Mouse (Mus musculus) lung, postnatal 0 days (tissue): ENCODE measurements at regions not wholly inside any gene's neighbourhood (a gene's known extent, or its start where the extent isn't known, plus 50 kb on each side); places are given as distances from the start of the nearest gene placed in this dataset.

Source experiments
- ATAC-seq: fragments of 200-750 bp; cut with Nextera tagmentation; 2 replicates; pipeline ENCODE4 v1.8.0; 2017; ENCODE audit warnings: moderate library complexity
- DNase-seq: peaks from one replicate; pipeline ENCODE4 v3.0.0-alpha.2; 2016; ENCODE audit warnings: low spot score
- H3K27ac ChIP-seq: fragments of 300-500 bp; sonication (generic); 2 replicates; pipeline ENCODE4 v1.5.1; 2014; ENCODE audit warnings: antibody characterized with exemption, mild to moderate bottlenecking, low read length, mixed read lengths
- H3K27me3 ChIP-seq: fragments of 300-500 bp; sonication (generic); replicated peaks from 2 replicates; pipeline ENCODE4 v1.6.1; 2014; ENCODE audit warnings: low read length, mixed read lengths; ENCODE audit not compliant: insufficient read depth
- H3K36me3 ChIP-seq: fragments of 300-500 bp; sonication (generic); 2 replicates; pipeline ENCODE4 v1.6.1; 2014; ENCODE audit warnings: low read length, mixed read lengths; ENCODE audit not compliant: insufficient read depth
- H3K4me1 ChIP-seq: fragments of 300-500 bp; sonication (generic); 2 replicates; pipeline ENCODE4 v1.6.1; 2014; ENCODE audit warnings: antibody characterized with exemption, low read depth, low read length, mixed read lengths; ENCODE audit not compliant: insufficient read depth
- H3K4me2 ChIP-seq: fragments of 300-500 bp; sonication (generic); replicated peaks from 2 replicates; pipeline ENCODE4 v1.6.1; 2014; ENCODE audit warnings: low read depth, mild to moderate bottlenecking, low read length, moderate library complexity, mixed read lengths
- H3K4me3 ChIP-seq: fragments of 300-500 bp; sonication (generic); 2 replicates; pipeline ENCODE4 v1.5.1; 2014; ENCODE audit warnings: low read depth, low read length
- H3K9ac ChIP-seq: fragments of 300-500 bp; sonication (generic); replicated peaks from 2 replicates; pipeline ENCODE4 v1.6.1; 2014; ENCODE audit warnings: low read depth, mild to moderate bottlenecking
- H3K9me3 ChIP-seq: fragments of 300-500 bp; sonication (generic); 2 replicates; pipeline ENCODE4 v1.6.1; 2016; ENCODE audit warnings: low read length, mixed read lengths
- CTCF ChIP-seq: IDR thresholded peaks from 2 replicates; pipeline ENCODE4 v1.5.1; 2016; ENCODE audit warnings: antibody characterized with exemption, mild to moderate bottlenecking
- EP300 ChIP-seq: IDR thresholded peaks from 2 replicates; pipeline ENCODE4 v1.6.1; 2016; ENCODE audit warnings: antibody characterized with exemption, mild to moderate bottlenecking, control low read depth
- WGBS: fragments of 180-500 bp; shearing (Covaris S2); extraction: QIAGEN DNeasy Blood & Tissue Kit; methylation state at CpG from one replicate; pipeline ENCODE4 v1.1.7; 2014; 5-methylcytosine and 5-hydroxymethylcytosine counted together

DNA sequence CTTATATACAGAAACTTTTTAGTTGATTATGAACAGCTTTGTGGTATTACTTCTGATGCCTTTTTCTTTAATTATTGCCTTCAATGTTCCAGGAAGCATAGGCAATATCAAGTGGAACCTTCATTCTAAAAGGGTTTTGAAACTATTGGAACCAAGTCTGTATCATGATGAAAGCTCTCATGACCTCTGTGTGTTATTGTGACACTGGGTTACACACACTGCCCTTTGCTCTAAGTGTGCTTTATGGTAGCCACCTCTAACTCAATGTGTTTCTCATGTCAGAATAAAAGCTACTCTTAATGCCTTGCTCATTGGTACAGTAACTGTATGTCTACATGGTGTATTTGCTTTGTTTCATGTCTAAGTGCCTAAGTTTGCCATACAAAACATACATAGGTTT lies 154.0 kb downstream of the Gm10192 start:
- Histone ChIP-seq H3K4me2 (no peak overlapping the region), H3K4me3 (no peak overlapping the region), H3K9me3 (no peaks in the 10 kb centered on the region), H3K9ac (no peak overlapping the region), H3K27me3 (no peaks in the 10 kb centered on the region), H3K36me3 (no peaks in the 10 kb centered on the region), H3K4me1 (no peaks in the 10 kb centered on the region), H3K27ac (no peak overlapping the region)
- ATAC-seq (no peak), DNase-seq (no peak)
- no peak for TF ChIP-seq EP300
- TF ChIP-seq CTCF, result no peak

DNA sequence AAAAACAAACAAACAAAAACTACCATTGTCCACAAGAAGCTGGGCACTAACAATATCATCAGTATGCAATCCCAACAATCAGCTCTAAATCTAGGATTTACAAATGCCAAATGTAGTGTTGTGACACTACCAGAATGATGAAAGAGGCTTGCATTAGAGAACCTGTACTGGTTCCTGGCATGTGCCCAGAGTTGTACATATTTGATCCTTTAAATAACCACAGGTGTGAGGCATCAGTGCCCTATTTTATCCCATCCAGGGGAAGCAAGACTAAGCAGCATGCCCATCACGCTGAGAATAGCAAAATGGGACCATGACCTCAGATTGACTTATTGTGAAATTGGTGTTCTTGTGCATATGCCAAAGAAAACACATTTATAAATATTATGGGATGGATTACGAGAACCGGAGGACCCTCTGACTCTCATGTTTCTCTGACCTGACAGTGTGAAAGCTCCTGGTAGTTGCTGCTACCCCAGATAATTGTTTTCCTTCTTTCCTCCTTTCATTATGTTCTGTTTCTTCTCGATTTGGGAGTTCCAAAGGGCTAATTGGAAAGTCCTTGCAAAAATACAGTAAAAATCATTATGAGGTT lies 157.4 kb downstream of the Gm10192 start:
- Histone ChIP-seq H3K9me3 (no peaks in the 10 kb centered on the region), H3K9ac (no peak overlapping the region), H3K36me3 (no peaks in the 10 kb centered on the region), H3K4me1 (no peaks in the 10 kb centered on the region), H3K4me2 (no peak overlapping the region), H3K27me3 (no peaks in the 10 kb centered on the region), H3K4me3 (no peak overlapping the region), H3K27ac (no peak overlapping the region)
- ATAC-seq, result peak; percentile 68
- peak; percentile 65 for DNase-seq
- WGBS, result 43% methylated on average over 4 of the region's 4 CpGs
- TF ChIP-seq EP300 (peak; percentile 75; the same call in 1 of the 2 replicates), CTCF (no peak)

DNA sequence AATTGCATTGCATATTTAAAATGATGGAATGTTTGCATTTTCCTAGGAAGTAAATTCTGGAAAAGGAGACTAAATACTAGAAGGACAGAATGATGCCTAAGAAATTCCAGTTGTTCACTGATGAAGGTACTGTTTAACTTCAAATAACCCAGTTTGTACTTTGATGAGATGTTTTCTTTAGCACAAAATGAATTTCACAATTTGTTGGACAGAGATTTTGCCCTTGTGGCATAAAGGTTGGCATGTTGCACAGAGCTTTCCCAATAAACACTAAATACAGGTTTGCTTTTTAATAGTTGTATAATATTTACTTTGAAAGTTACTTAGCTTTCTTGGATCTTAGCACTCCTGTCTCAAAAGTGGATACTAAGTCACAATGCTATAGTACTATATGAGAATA lies 181.6 kb downstream of the Gm10192 start:
- no peak for TF ChIP-seq CTCF
- TF ChIP-seq EP300, result no peak
- Histone ChIP-seq H3K27ac (no peak overlapping the region), H3K9me3 (no peaks in the 10 kb centered on the region), H3K36me3 (no peaks in the 10 kb centered on the region), H3K9ac (no peak overlapping the region), H3K4me3 (no peak overlapping the region), H3K4me2 (no peak overlapping the region), H3K27me3 (no peaks in the 10 kb centered on the region), H3K4me1 (no peaks in the 10 kb centered on the region)
- no peak for ATAC-seq
- DNase-seq, result no peak

DNA sequence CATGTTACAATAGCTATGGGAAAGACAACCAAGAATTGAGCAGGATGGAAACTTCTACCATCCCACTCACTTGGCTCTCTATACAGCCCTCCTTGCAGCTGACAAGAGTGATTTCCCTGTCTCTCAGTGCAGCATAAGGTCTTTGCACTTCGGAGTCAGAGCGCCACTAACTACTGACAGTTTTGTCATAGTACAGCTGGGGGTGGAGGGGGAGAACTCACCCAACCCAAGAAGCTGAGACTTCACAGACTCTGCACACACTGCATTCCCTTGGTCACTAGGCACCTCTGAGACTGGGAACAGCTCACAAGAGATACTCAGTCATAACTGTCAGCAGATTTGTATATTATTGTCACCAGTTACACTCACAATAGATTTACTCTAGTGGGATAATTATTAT lies 195.3 kb upstream of the Gm12695 start:
- ATAC-seq (no peak), DNase-seq (peak; percentile 9)
- no peaks in the 10 kb centered on the region for H3K36me3 ChIP-seq
- no peaks in the 10 kb centered on the region for H3K4me1 ChIP-seq
- no peak overlapping the region for H3K4me3 ChIP-seq
- WGBS, result 43% methylated on average over 2 of the region's 2 CpGs
- H3K4me2 ChIP-seq, result no peak overlapping the region
- H3K27me3 ChIP-seq, result no peaks in the 10 kb centered on the region
- no peak overlapping the region for H3K27ac ChIP-seq
- no peak for TF ChIP-seq CTCF
- no peak overlapping the region for H3K9ac ChIP-seq
- no peaks in the 10 kb centered on the region for H3K9me3 ChIP-seq

DNA sequence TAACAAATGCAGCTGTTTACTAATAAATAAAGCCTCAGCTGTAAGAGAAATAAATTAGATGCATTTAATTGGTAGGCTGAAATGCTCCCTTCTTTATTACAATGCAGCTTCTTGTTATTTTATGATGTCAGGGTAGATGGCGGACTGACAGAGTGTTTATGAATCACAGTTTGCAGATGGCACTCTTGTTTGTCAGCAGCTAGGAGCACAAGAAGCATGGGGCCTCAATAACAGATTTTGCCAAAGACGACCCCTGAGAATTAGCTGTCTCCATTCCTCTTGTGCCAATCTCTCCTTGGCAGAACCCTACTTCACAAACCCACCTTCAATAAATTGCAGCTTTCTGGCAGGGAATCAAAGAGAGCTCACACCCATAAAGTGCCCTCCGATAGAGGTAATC lies 194.9 kb upstream of the Gm12695 start:
- TF ChIP-seq EP300 (no peak), CTCF (no peak)
- DNase-seq (no peak), ATAC-seq (no peak)
- Histone ChIP-seq H3K27me3 (no peaks in the 10 kb centered on the region), H3K36me3 (no peaks in the 10 kb centered on the region), H3K4me1 (no peaks in the 10 kb centered on the region), H3K27ac (no peak overlapping the region), H3K4me2 (no peak overlapping the region), H3K9me3 (no peaks in the 10 kb centered on the region), H3K4me3 (no peak overlapping the region), H3K9ac (no peak overlapping the region)
- 70% methylated on average over 3 of the region's 3 CpGs for WGBS

DNA sequence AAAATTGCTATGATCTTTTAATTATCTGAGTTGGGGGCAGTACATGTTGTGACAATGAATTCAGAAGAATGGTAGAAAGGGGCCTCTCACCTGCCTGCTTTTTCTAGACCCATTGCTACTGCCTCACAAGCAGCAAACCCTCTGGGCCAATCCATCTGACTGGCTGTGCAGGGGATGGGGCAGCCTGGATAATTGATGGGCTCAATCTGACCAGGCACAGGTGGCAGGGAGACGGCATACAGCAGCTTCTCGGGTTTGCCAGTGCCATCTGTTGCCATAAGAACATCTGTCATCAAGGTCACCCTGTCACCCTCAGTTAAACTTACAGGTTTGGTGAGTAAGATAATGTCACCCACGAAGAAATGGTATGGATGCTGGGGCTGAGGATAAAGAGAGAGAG lies 189.9 kb upstream of the Gm12695 start:
- DNase-seq (no peak), ATAC-seq (no peak)
- Histone ChIP-seq H3K9me3 (no peaks in the 10 kb centered on the region), H3K9ac (no peak overlapping the region), H3K4me2 (no peak overlapping the region), H3K36me3 (no peaks in the 10 kb centered on the region), H3K27me3 (no peaks in the 10 kb centered on the region), H3K4me1 (no peaks in the 10 kb centered on the region), H3K4me3 (no peak overlapping the region), H3K27ac (no peak overlapping the region)
- no peak for TF ChIP-seq CTCF
- WGBS, result 46% methylated on average over 3 of the region's 3 CpGs

DNA sequence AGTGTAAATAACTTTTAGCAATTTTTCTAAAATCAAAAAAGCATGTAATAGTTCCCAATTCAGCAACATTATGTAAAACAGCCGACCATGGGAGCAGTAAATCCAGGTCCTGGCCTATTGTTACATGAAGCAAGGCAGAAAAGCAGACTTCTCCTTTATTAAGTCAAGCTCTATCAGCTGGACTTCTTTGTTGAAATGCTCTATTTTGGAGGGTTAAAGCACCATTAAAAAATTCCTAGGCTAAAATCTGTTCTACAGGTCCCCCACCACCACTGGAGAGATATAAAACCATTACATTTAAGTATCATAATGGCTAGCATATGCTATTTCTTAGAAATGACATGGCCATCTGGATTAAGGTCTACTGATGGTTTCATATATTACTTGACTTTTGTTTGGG lies 188.8 kb upstream of the Gm12695 start:
- H3K9me3 ChIP-seq, result no peaks in the 10 kb centered on the region
- H3K9ac ChIP-seq, result no peak overlapping the region
- TF ChIP-seq CTCF, result no peak
- no peak for TF ChIP-seq EP300
- no peaks in the 10 kb centered on the region for H3K4me1 ChIP-seq
- DNase-seq (no peak), ATAC-seq (no peak)
- no peak overlapping the region for H3K4me2 ChIP-seq
- H3K36me3 ChIP-seq, result no peaks in the 10 kb centered on the region
- H3K4me3 ChIP-seq, result no peak overlapping the region
- H3K27ac ChIP-seq, result no peak overlapping the region
- whole genome bisulfite sequencing, result 54% methylated on average over 1 of the region's 1 CpGs
- H3K27me3 ChIP-seq, result no peaks in the 10 kb centered on the region
